Mouse (Mus musculus) adrenal gland, postnatal 14 days (tissue): ENCODE measurements around the gene Abca2. TPM values are rescaled to one million over a fixed set of nuclear protein-coding genes. Genes with fewer than 3 reads are reported as not detected.

Source experiments
- DNase-seq: peaks from one replicate; pipeline ENCODE4 v3.0.0; 2021; ENCODE audit warnings: mixed read lengths
- microRNA-seq, 2 experiments: library from miRNA; unstranded; fragments of <30 nt; microRNA quantifications; one replicate each; pipeline ENCODE4 v1.2.0; 2021
- total RNA-seq: library from RNA; stranded (reverse); gene quantifications from 2 replicates; pipeline ENCODE4 v1.2.3, GENCODE M21; 2021

The Abca2 gene
- total RNA-seq, 1 experiment from 2014 or later, result 30.1 TPM

DNA sequence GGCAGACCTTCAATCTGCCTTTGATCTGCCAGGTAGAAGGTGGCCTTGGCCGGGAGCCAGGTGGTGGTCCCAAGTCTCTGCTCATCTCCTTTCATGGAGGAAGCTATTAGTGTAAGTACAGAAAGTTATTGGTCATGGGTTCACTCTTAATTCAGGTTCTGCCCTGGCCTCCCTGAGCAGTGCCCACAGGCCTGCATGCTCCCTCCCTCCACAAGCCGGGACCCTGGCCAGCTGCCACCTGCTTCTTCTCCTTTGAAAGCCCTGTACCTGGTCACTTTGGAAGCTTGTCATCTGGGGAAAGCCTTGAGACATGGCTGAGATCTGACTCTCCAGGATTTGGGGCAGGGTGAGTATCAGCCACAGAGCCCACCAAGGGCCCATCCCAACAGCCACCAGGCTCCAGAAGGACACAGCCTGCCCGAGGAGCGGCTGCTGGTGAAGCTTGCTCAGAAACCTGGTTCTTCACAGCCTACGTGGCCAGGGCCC lies 65.0 kb downstream of the Abca2 start, which contains the start of gene Lcn12:
Gene Lcn12 (minus strand): TSS at position 436 of the 486 bp plus-strand sequence.
- no peak for DNase-seq

DNA sequence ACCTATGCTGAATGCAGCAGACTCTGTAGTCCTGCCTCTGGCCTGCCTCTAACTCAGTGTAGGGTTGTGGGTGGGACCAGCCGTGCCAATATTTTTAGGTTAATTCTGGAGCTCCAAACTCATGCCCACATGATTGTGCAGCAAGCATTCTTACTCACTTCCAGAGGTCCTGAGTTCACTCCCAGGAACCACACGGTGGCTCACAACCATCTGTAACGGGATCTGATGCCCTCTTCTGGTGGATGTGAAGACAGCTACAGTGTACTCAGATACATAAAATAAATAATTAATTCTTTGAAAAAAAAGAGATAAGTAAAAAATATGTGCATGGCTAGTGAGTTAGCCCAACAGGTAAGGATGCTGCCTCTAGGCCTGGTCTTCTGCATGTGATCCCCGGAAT lies 68.0 kb downstream of the Abca2 start:
- no peak for DNase-seq

Small RNA genes within 50 kb of the gene (microRNA-seq; reads per million reads assigned to microRNA genes)
- gene Mir3087, result 0.43 to 1.1 reads per million in 2 experiments

Other genes with a start within 250 kb of the Abca2 start
- gene Nrarp, start 247.9 kb upstream of the Abca2 start, total RNA-seq, result 8.7 and 9.5 TPM in 2 replicates
- gene Tor4a, start 231.8 kb upstream of the Abca2 start, total RNA-seq, result 13.9 and 21.3 TPM in 2 replicates
- gene Nelfb, start 217.2 kb upstream of the Abca2 start, total RNA-seq, result 41.6 and 47.1 TPM in 2 replicates
- not detected in 2 replicates for gene Stpg3, start 214.1 kb upstream of the Abca2 start, total RNA-seq
- not detected in 2 replicates for gene Fam166a, start 210.0 kb upstream of the Abca2 start, total RNA-seq
- 290 and 294 TPM in 2 replicates for gene Tubb4b, start 204.0 kb upstream of the Abca2 start, total RNA-seq
- gene Slc34a3, start 194.3 kb upstream of the Abca2 start, total RNA-seq, result not detected in 2 replicates
- not detected in 2 replicates for gene Rnf224, start 191.9 kb upstream of the Abca2 start, total RNA-seq
- gene Rnf208, start 186.4 kb upstream of the Abca2 start, total RNA-seq, result 7.2 and 7.9 TPM in 2 replicates
- not detected in 2 replicates for gene Cysrt1, start 186.3 kb upstream of the Abca2 start, total RNA-seq
- gene AL732309.1, start 181.8 kb upstream of the Abca2 start, total RNA-seq, result 3.3 and 3.9 TPM in 2 replicates
- 25.6 and 31.0 TPM in 2 replicates for gene Tmem203, start 173.3 kb upstream of the Abca2 start, total RNA-seq
- gene Tprn, start 166.1 kb upstream of the Abca2 start, total RNA-seq, result 10.9 and 13.4 TPM in 2 replicates
- 45.8 and 49.8 TPM in 2 replicates for gene Ssna1, start 156.3 kb upstream of the Abca2 start, total RNA-seq
- gene Anapc2, start 156.2 kb upstream of the Abca2 start, total RNA-seq, result 63.9 and 66.1 TPM in 2 replicates
- not detected in 2 replicates for gene Tmem210, start 140.6 kb upstream of the Abca2 start, total RNA-seq
- not detected in 2 replicates for gene Lrrc26, start 138.8 kb upstream of the Abca2 start, total RNA-seq
- gene Grin1, start 109.5 kb upstream of the Abca2 start, total RNA-seq, result 9.7 and 11.0 TPM in 2 replicates
- gene Man1b1, start 96.4 kb upstream of the Abca2 start, total RNA-seq, result 43.1 and 45.7 TPM in 2 replicates
- gene Dpp7, start 72.3 kb upstream of the Abca2 start, total RNA-seq, result 19.9 and 20.8 TPM in 2 replicates
- 8.7 and 11.8 TPM in 2 replicates for gene Uap1l1, start 63.0 kb upstream of the Abca2 start, total RNA-seq
- 3.4 and 3.5 TPM in 2 replicates for gene Sapcd2, start 56.4 kb upstream of the Abca2 start, total RNA-seq
- gene Entpd2, start 32.8 kb upstream of the Abca2 start, total RNA-seq, result 7.6 and 9.5 TPM in 2 replicates
- 77.2 and 90.9 TPM in 2 replicates for gene Npdc1, start 29.4 kb upstream of the Abca2 start, total RNA-seq
- gene Fut7, start 5.4 kb upstream of the Abca2 start, total RNA-seq, result 4.7 TPM in 1 of 2 replicates, not detected in the other
- 0.74 and 1.0 TPM in 2 replicates for gene Clic3, start 28.1 kb downstream of the Abca2 start, total RNA-seq
- gene Paxx, start 32.4 kb downstream of the Abca2 start, total RNA-seq, result 36.2 and 42.6 TPM in 2 replicates
- gene Ptgds, start 41.3 kb downstream of the Abca2 start, total RNA-seq, result 8.7 and 9.9 TPM in 2 replicates
- not detected in 2 replicates for gene Lcn12, start 65.2 kb downstream of the Abca2 start, total RNA-seq
- gene Fbxw5, start 72.0 kb downstream of the Abca2 start, total RNA-seq, result 79.3 and 81.4 TPM in 2 replicates
- 4.4 and 36.5 TPM in 2 replicates for gene C8g, start 73.0 kb downstream of the Abca2 start, total RNA-seq
- gene Traf2, start 118.2 kb downstream of the Abca2 start, total RNA-seq, result 21.8 and 24.4 TPM in 2 replicates
- 312 and 335 TPM in 2 replicates for gene Edf1, start 129.1 kb downstream of the Abca2 start, total RNA-seq
- gene Mamdc4, start 146.1 kb downstream of the Abca2 start, total RNA-seq, result 4.7 and 5.0 TPM in 2 replicates
- 56.6 and 58.1 TPM in 2 replicates for gene Phpt1, start 146.5 kb downstream of the Abca2 start, total RNA-seq
- 2.1 and 3.0 TPM in 2 replicates for gene Ajm1, start 153.1 kb downstream of the Abca2 start, total RNA-seq
- gene Rabl6, start 179.8 kb downstream of the Abca2 start, total RNA-seq, result 72.7 and 87.8 TPM in 2 replicates
- not detected in 2 replicates for gene Ccdc183, start 189.0 kb downstream of the Abca2 start, total RNA-seq
- 30.5 and 33.1 TPM in 2 replicates for gene Tmem141, start 193.3 kb downstream of the Abca2 start, total RNA-seq
- gene Fcna, start 199.3 kb downstream of the Abca2 start, total RNA-seq, result 7.0 and 9.7 TPM in 2 replicates
- gene Lcn8, start 224.4 kb downstream of the Abca2 start, total RNA-seq, result not detected in 2 replicates
- gene Lcn5, start 229.2 kb downstream of the Abca2 start, total RNA-seq, result not detected in 2 replicates
- not detected in 2 replicates for gene Lcn6, start 248.1 kb downstream of the Abca2 start, total RNA-seq